Mouse (Mus musculus) liver, postnatal 0 days (tissue): ENCODE measurements at regions not wholly inside any gene's neighbourhood (a gene's known extent, or its start where the extent isn't known, plus 50 kb on each side); places are given as distances from the start of the nearest gene placed in this dataset.

Experiments
- CTCF ChIP-seq: sonication (generic); IDR thresholded peaks from 2 replicates; pipeline ENCODE4 v1.5.1; 2016; ENCODE audit warnings: antibody characterized with exemption, low read depth
- EP300 ChIP-seq: IDR thresholded peaks from 2 replicates; pipeline ENCODE4 v1.6.1; 2016; ENCODE audit warnings: antibody characterized with exemption, low read depth, mild to moderate bottlenecking

- no peak for TF ChIP-seq CTCF
- TF ChIP-seq EP300: no peak
Observed at GRCm38 (mm10) chr14:24839056-24839455, 352.1 kb downstream of the Rps24 start.
